Mouse (Mus musculus): ENCODE results near the gene B4galnt2. TPM values are rescaled to one million over a fixed set of nuclear protein-coding genes. Genes with fewer than 3 reads are reported as not detected.
A peak's percentile ranks its signal among the peaks of the same experiment; 100 is the strongest.

B4galnt2 gene
- total and polyA plus RNA-seq, 3 experiments = 0.06 TPM; not detected in 2

- no peak for DNase-seq
These were observed 78.9 kb downstream of the B4galnt2 start for GRCm38 (mm10) chr11:95835832-95836231.

GRCm38 (mm10) chr11:95834742-95835710, 79.7 kb downstream of the B4galnt2 start:
- H3K9ac ChIP-seq (ENCODE audit: low read depth, low read length) = no peak overlapping the region; the same call in none of the 2 replicates
- TF ChIP-seq EP300 (IDR thresholded peaks at IDR 0.05; ENCODE audit: insufficient read depth, low read depth, low read length) (no peak), POLR2A (IDR thresholded peaks at IDR 0.05; ENCODE audit: insufficient read depth, low read depth, low read length) (no peak), CTCF (IDR thresholded peaks at IDR 0.05) (peak; percentile 20; the same call in 1 of the 2 replicates)
- intact Hi-C loops (cut with DNase I) = no loop called here
- H3K4me3 ChIP-seq = peak overlapping the region; percentile 18; the same call in 1 of the 2 replicates
- peaks cover 6% of the 10 kb centered on the region; the same call in 1 of the 2 replicates for H3K36me3 ChIP-seq (ENCODE audit: control insufficient read depth, insufficient read depth, low read length)
- H3K27ac ChIP-seq = peak overlapping the region; percentile 92
- H3K4me1 ChIP-seq (ENCODE audit: control insufficient read depth, insufficient read depth, low read length) = peaks cover 41% of the 10 kb centered on the region
- H3K79me2 ChIP-seq (replicated peaks; ENCODE audit: control insufficient read depth, insufficient read depth, low read length) = no peaks in the 10 kb centered on the region
- 20% methylated on average over 15 of the region's 15 CpGs for WGBS
- H3K27me3 ChIP-seq (ENCODE audit: control insufficient read depth, insufficient read depth, low read length) = no peaks in the 10 kb centered on the region
- DNase-seq = peak; percentile 43 to 57

More at GRCm38 (mm10) chr11:95835832-95836231, 78.9 kb downstream of the B4galnt2 start:
- Histone ChIP-seq H3K9ac (ENCODE audit: low read depth, low read length) (peak overlapping the region; percentile 6; the same call in 1 of the 2 replicates), H3K36me3 (ENCODE audit: control insufficient read depth, insufficient read depth, low read length) (peaks cover 6% of the 10 kb centered on the region; the same call in 1 of the 2 replicates), H3K79me2 (replicated peaks; ENCODE audit: control insufficient read depth, insufficient read depth, low read length) (no peaks in the 10 kb centered on the region; the same call in 1 of the 2 replicates), H3K4me3 (peak overlapping the region; percentile 2; the same call in 1 of the 2 replicates), H3K27ac (peak overlapping the region; percentile 92), H3K4me1 (ENCODE audit: control insufficient read depth, insufficient read depth, low read length) (peaks cover 39% of the 10 kb centered on the region), H3K27me3 (ENCODE audit: control insufficient read depth, insufficient read depth, low read length) (no peaks in the 10 kb centered on the region)
- intact Hi-C loops (cut with DNase I) = no loop called here
- 28% methylated on average over 6 of the region's 6 CpGs for WGBS
- no peak for TF ChIP-seq EP300 (IDR thresholded peaks at IDR 0.05; ENCODE audit: insufficient read depth, low read depth, low read length)
- no peak for TF ChIP-seq POLR2A (IDR thresholded peaks at IDR 0.05; ENCODE audit: insufficient read depth, low read depth, low read length)
- TF ChIP-seq CTCF (IDR thresholded peaks at IDR 0.05) = no peak

- no peak overlapping the region for H3K9ac ChIP-seq (ENCODE audit: low read depth, low read length)
- no peaks in the 10 kb centered on the region for H3K27me3 ChIP-seq (ENCODE audit: control insufficient read depth, insufficient read depth, low read length)
- H3K79me2 ChIP-seq (replicated peaks; ENCODE audit: control insufficient read depth, insufficient read depth, low read length) = no peaks in the 10 kb centered on the region
- H3K36me3 ChIP-seq (ENCODE audit: control insufficient read depth, insufficient read depth, low read length) = peaks cover 6% of the 10 kb centered on the region; the same call in 1 of the 2 replicates
- intact Hi-C loops (cut with DNase I) = no loop called here
- WGBS = 27% methylated on average over 22 of the region's 22 CpGs
- DNase-seq = peak; percentile 55 to 73
- peaks cover 40% of the 10 kb centered on the region for H3K4me1 ChIP-seq (ENCODE audit: control insufficient read depth, insufficient read depth, low read length)
- H3K27ac ChIP-seq = peak overlapping the region; percentile 24
- TF ChIP-seq CTCF (IDR thresholded peaks at IDR 0.05) = no peak
- peak; percentile 41; the same call in 1 of the 2 replicates for TF ChIP-seq EP300 (IDR thresholded peaks at IDR 0.05; ENCODE audit: insufficient read depth, low read depth, low read length)
- no peak overlapping the region; the same call in 1 of the 2 replicates for H3K4me3 ChIP-seq
These were observed 80.5 kb downstream of the B4galnt2 start for GRCm38 (mm10) chr11:95834143-95834667.

GRCm38 (mm10) chr11:95833631-95834142, 81.0 kb downstream of the B4galnt2 start:
- no peak overlapping the region; the same call in 1 of the 2 replicates for H3K4me3 ChIP-seq
- 52% methylated on average over 18 of the region's 18 CpGs for WGBS
- H3K36me3 ChIP-seq (ENCODE audit: control insufficient read depth, insufficient read depth, low read length) = peaks cover 6% of the 10 kb centered on the region; the same call in 1 of the 2 replicates
- H3K27me3 ChIP-seq (ENCODE audit: control insufficient read depth, insufficient read depth, low read length) = no peaks in the 10 kb centered on the region
- no peak for DNase-seq
- no peak overlapping the region for H3K9ac ChIP-seq (ENCODE audit: low read depth, low read length)
- peaks cover 39% of the 10 kb centered on the region for H3K4me1 ChIP-seq (ENCODE audit: control insufficient read depth, insufficient read depth, low read length)
- TF ChIP-seq EP300 (IDR thresholded peaks at IDR 0.05; ENCODE audit: insufficient read depth, low read depth, low read length) (no peak), POLR2A (IDR thresholded peaks at IDR 0.05; ENCODE audit: insufficient read depth, low read depth, low read length) (no peak), CTCF (IDR thresholded peaks at IDR 0.05) (no peak)
- intact Hi-C loops (cut with DNase I) = no loop called here
- no peaks in the 10 kb centered on the region for H3K79me2 ChIP-seq (replicated peaks; ENCODE audit: control insufficient read depth, insufficient read depth, low read length)
- peak overlapping the region; percentile 24 for H3K27ac ChIP-seq

DNA sequence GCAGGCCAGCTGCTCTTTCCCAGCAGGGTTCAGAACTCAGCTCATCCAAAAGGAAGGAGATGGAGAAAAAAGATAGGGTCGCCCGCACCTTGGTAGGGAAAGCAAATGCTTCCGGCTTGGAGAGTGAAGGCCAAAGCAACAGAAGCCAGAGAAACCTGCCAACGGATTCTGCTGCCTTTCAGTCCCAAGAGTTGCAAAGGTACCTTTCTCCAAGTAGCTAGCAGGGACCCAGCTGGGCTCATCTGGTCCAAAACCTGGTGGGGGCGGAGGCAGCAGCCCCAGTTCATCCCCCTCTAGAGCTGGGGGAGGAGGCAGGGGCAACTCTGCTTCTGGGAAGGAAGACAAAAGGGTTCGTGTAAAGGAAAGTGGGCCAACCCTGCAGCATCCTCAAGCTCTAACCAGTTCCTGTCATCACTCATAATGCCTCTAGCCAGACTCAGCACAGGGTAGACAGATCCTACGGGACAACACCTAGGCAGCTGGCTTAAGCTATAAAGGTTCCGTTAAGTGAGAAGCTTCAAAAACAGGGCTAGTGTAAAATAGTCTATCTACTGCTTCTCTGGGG, 81.6 kb downstream of the B4galnt2 start:
- Histone ChIP-seq H3K27ac (no peak overlapping the region), H3K27me3 (ENCODE audit: control insufficient read depth, insufficient read depth, low read length) (no peaks in the 10 kb centered on the region), H3K36me3 (ENCODE audit: control insufficient read depth, insufficient read depth, low read length) (peaks cover 6% of the 10 kb centered on the region; the same call in 1 of the 2 replicates), H3K79me2 (replicated peaks; ENCODE audit: control insufficient read depth, insufficient read depth, low read length) (no peaks in the 10 kb centered on the region), H3K4me3 (no peak overlapping the region), H3K4me1 (ENCODE audit: control insufficient read depth, insufficient read depth, low read length) (peaks cover 35% of the 10 kb centered on the region), H3K9ac (ENCODE audit: low read depth, low read length) (no peak overlapping the region)
- no peak for DNase-seq
- no peak for TF ChIP-seq EP300 (IDR thresholded peaks at IDR 0.05; ENCODE audit: insufficient read depth, low read depth, low read length)
- TF ChIP-seq CTCF (IDR thresholded peaks at IDR 0.05) = no peak
- no peak for TF ChIP-seq POLR2A (IDR thresholded peaks at IDR 0.05; ENCODE audit: insufficient read depth, low read depth, low read length)
- intact Hi-C loops (cut with DNase I) = no loop called here
- 65% methylated on average over 8 of the region's 8 CpGs for WGBS

Measured in heart, adult 2 months (tissue).